Mouse (Mus musculus) bone marrow, adult 2 months (tissue): ENCODE measurements around the gene Klhdc3. TPM values are rescaled to one million over a fixed set of nuclear protein-coding genes. Genes with fewer than 3 reads are reported as not detected.

ENCODE experiments used
- H3K27ac ChIP-seq: fragments of 200-500 bp; 2 replicates; pipeline ENCODE4 v1.5.1; 2012; ENCODE audit warnings: low read depth, mild to moderate bottlenecking, control low read depth, inconsistent platforms, low read length; ENCODE audit not compliant: control insufficient read depth, poor library complexity, insufficient read depth
- H3K4me1 ChIP-seq: fragments of 200-500 bp; 2 replicates; pipeline ENCODE4 v1.6.1; 2011; ENCODE audit warnings: low read length; ENCODE audit not compliant: control insufficient read depth, insufficient read depth
- H3K4me3 ChIP-seq: fragments of 200-500 bp; replicated peaks from 2 replicates; pipeline ENCODE3; 2011; ENCODE audit warnings: mild to moderate bottlenecking, low read depth, low read length, control low read depth; ENCODE audit not compliant: control insufficient read depth
- CTCF ChIP-seq: fragments of 200-500 bp; IDR thresholded peaks from 2 replicates; pipeline ENCODE4 v1.5.1; 2011; ENCODE audit warnings: low read length, control low read depth; ENCODE audit not compliant: control insufficient read depth, insufficient read depth
- POLR2A ChIP-seq: fragments of 200-500 bp; IDR thresholded peaks from 2 replicates; pipeline ENCODE4 v1.6.1; 2011; ENCODE audit warnings: low read depth, mild to moderate bottlenecking, control low read depth, low read length, borderline replicate concordance; ENCODE audit not compliant: control insufficient read depth
- WGBS: fragments of 180-500 bp; shearing (Covaris S2); methylation state at CpG from one replicate; pipeline ENCODE4 v1.1.7; 2018; 5-methylcytosine and 5-hydroxymethylcytosine counted together
- polyA plus RNA-seq: library from polyadenylated mRNA; stranded (reverse); fragments of >200 nt; gene quantifications from 2 replicates; pipeline ENCODE4 v1.2.4, GENCODE M21; 2011; ENCODE audit warnings: low replicate concordance; ENCODE audit not compliant: missing spikeins, insufficient read depth, insufficient read length

The Klhdc3 gene
- polyA plus RNA-seq, 1 experiment, result 37.6 TPM

GRCm38 (mm10) chr17:46651755-46652547 lies 28.8 kb downstream of the Klhdc3 start:
- Histone ChIP-seq H3K4me1 (peaks cover 3% of the 10 kb centered on the region; the same call in 1 of the 2 replicates), H3K27ac (no peak overlapping the region), H3K4me3 (no peak overlapping the region)
- WGBS, result 85% methylated on average over 20 of the region's 20 CpGs
- TF ChIP-seq POLR2A (no peak), CTCF (no peak)

GRCm38 (mm10) chr17:46651292-46651691 lies 29.4 kb downstream of the Klhdc3 start:
- no peak overlapping the region for H3K27ac ChIP-seq
- H3K4me1 ChIP-seq, result peaks cover 3% of the 10 kb centered on the region; the same call in 1 of the 2 replicates
- TF ChIP-seq CTCF (no peak), POLR2A (no peak)
- no peak overlapping the region for H3K4me3 ChIP-seq
- 72% methylated on average over 17 of the region's 17 CpGs for WGBS

GRCm38 (mm10) chr17:46650232-46651031 lies 30.3 kb downstream of the Klhdc3 start, which contains the start of gene Cul7:
Cul7 (plus strand) TSS chr17:46650337.
- Histone ChIP-seq H3K4me3 (peak within 1 kb of the TSS; percentile 73), H3K4me1 (peaks cover 3% of the 10 kb centered on the region; the same call in 1 of the 2 replicates), H3K27ac (peak within 1 kb of the TSS; percentile 75)
- TF ChIP-seq POLR2A, result peak; percentile 64; the same call in 1 of the 2 replicates
- no peak for TF ChIP-seq CTCF
- under 1% methylated on average over 58 of the region's 58 CpGs for WGBS

GRCm38 (mm10) chr17:46649811-46650210 lies 30.9 kb downstream of the Klhdc3 start:
- Histone ChIP-seq H3K4me1 (peaks cover 3% of the 10 kb centered on the region; the same call in 1 of the 2 replicates), H3K4me3 (peak overlapping the region; percentile 73), H3K27ac (peak overlapping the region; percentile 75)
- WGBS, result 32% methylated on average over 15 of the region's 15 CpGs
- TF ChIP-seq CTCF (no peak), POLR2A (no peak)

- WGBS, result 93% methylated on average over 9 of the region's 9 CpGs
- H3K4me1 ChIP-seq, result peaks cover 3% of the 10 kb centered on the region; the same call in 1 of the 2 replicates
Measured at GRCm38 (mm10) chr17:46648436-46648835, 32.3 kb downstream of the Klhdc3 start.

GRCm38 (mm10) chr17:46647279-46647678 lies 33.4 kb downstream of the Klhdc3 start:
- no peak overlapping the region for H3K4me3 ChIP-seq
- no peak overlapping the region for H3K27ac ChIP-seq
- no peak for TF ChIP-seq POLR2A
- TF ChIP-seq CTCF, result no peak
- H3K4me1 ChIP-seq, result peaks cover 3% of the 10 kb centered on the region; the same call in 1 of the 2 replicates
- 83% methylated on average over 7 of the region's 7 CpGs for WGBS

More at GRCm38 (mm10) chr17:46648436-46648835, 32.3 kb downstream of the Klhdc3 start:
- Histone ChIP-seq H3K27ac (no peak overlapping the region), H3K4me3 (no peak overlapping the region)
- TF ChIP-seq CTCF (no peak), POLR2A (no peak)

GRCm38 (mm10) chr17:46646322-46646662 lies 34.4 kb downstream of the Klhdc3 start:
- peaks cover 3% of the 10 kb centered on the region; the same call in 1 of the 2 replicates for H3K4me1 ChIP-seq
- peak overlapping the region; percentile 99 for H3K4me3 ChIP-seq
- peak overlapping the region; percentile 85 for H3K27ac ChIP-seq
- TF ChIP-seq CTCF (no peak), POLR2A (no peak)
- WGBS, result under 1% methylated on average over 19 of the region's 19 CpGs
